Mouse (Mus musculus): ENCODE results near the gene R3hcc1l.

R3hcc1l gene

GRCm38 (mm10) chr19:42518620-42519310 is at the start of gene R3hcc1l:
Gene R3hcc1l (plus strand): TSS chr19:42518759.
- peak; percentile 97 for DNase-seq (ENCODE audit: low spot score)

GRCm38 (mm10) chr19:42471571-42471970 is 47.0 kb upstream of the R3hcc1l start:
- DNase-seq (ENCODE audit: low spot score): no peak

GRCm38 (mm10) chr19:42472831-42473230 is 45.7 kb upstream of the R3hcc1l start:
- DNase-seq (ENCODE audit: low spot score): peak; percentile 12

- no peak for DNase-seq (ENCODE audit: low spot score)
These were observed 40.8 kb upstream of the R3hcc1l start for GRCm38 (mm10) chr19:42477769-42478168.

GRCm38 (mm10) chr19:42478303-42478702 is 40.3 kb upstream of the R3hcc1l start:
- no peak for DNase-seq (ENCODE audit: low spot score)

GRCm38 (mm10) chr19:42485443-42485842 is 33.1 kb upstream of the R3hcc1l start:
- no peak for DNase-seq (ENCODE audit: low spot score)

- DNase-seq (ENCODE audit: low spot score): no peak
These were observed 31.3 kb upstream of the R3hcc1l start for GRCm38 (mm10) chr19:42487261-42487660.

GRCm38 (mm10) chr19:42493257-42493917 is 25.2 kb upstream of the R3hcc1l start:
- DNase-seq (ENCODE audit: low spot score): no peak

- DNase-seq (ENCODE audit: low spot score): no peak
These were observed 14.4 kb upstream of the R3hcc1l start for GRCm38 (mm10) chr19:42504156-42504555.

- DNase-seq (ENCODE audit: low spot score): no peak
These were observed 8.9 kb upstream of the R3hcc1l start for GRCm38 (mm10) chr19:42509625-42510024.

- peak; percentile 14 for DNase-seq (ENCODE audit: low spot score)
These were observed 8.0 kb upstream of the R3hcc1l start for GRCm38 (mm10) chr19:42510276-42511171.

- DNase-seq (ENCODE audit: low spot score): no peak
These were observed 2.9 kb upstream of the R3hcc1l start for GRCm38 (mm10) chr19:42515656-42516055.

GRCm38 (mm10) chr19:42516121-42516520 is 2.4 kb upstream of the R3hcc1l start:
- no peak for DNase-seq (ENCODE audit: low spot score)

GRCm38 (mm10) chr19:42517957-42518619 is 471 bp upstream of the R3hcc1l start:
- no peak for DNase-seq (ENCODE audit: low spot score)

GRCm38 (mm10) chr19:42519760-42520159 is 1.2 kb downstream of the R3hcc1l start:
- no peak for DNase-seq (ENCODE audit: low spot score)

- no peak for DNase-seq (ENCODE audit: low spot score)
These were observed 6.1 kb downstream of the R3hcc1l start for GRCm38 (mm10) chr19:42524703-42525102.

- DNase-seq (ENCODE audit: low spot score): peak; percentile 35
These were observed 11.5 kb downstream of the R3hcc1l start for GRCm38 (mm10) chr19:42529992-42530437.

GRCm38 (mm10) chr19:42534427-42534826 is 15.9 kb downstream of the R3hcc1l start:
- no peak for DNase-seq (ENCODE audit: low spot score)

- DNase-seq (ENCODE audit: low spot score): no peak
These were observed 19.0 kb downstream of the R3hcc1l start for GRCm38 (mm10) chr19:42537600-42537999.

GRCm38 (mm10) chr19:42538911-42539310 is 20.4 kb downstream of the R3hcc1l start:
- no peak for DNase-seq (ENCODE audit: low spot score)

GRCm38 (mm10) chr19:42539414-42540189 is 21.0 kb downstream of the R3hcc1l start:
- DNase-seq (ENCODE audit: low spot score): no peak
